Mouse (Mus musculus) layer of hippocampus, adult 2 months (tissue): ENCODE measurements around the gene Otos. TPM values are rescaled to one million over a fixed set of nuclear protein-coding genes. Genes with fewer than 3 reads are reported as not detected.
A peak's percentile ranks its signal among the peaks of the same experiment; 100 is the strongest.

Experiments used
- DNase-seq, 2 experiments: peaks; one replicate each; pipeline ENCODE4 v3.0.0; 2022; ENCODE audit warnings: low spot score in 2 of 2
- H3K27ac ChIP-seq: fragments of 200-600 bp; 2 replicates; pipeline ENCODE4 v1.8.1; 2022
- H3K4me3 ChIP-seq: fragments of 200-600 bp; 2 replicates; pipeline ENCODE4 v1.8.1; 2022; ENCODE audit warnings: mild to moderate bottlenecking
- CTCF ChIP-seq: fragments of 200-600 bp; conservative IDR thresholded peaks from 2 replicates; pipeline ENCODE4 v1.8.1; 2022; ENCODE audit warnings: antibody characterized with exemption, mild to moderate bottlenecking, moderate library complexity
- total RNA-seq, 2 experiments: library from RNA; stranded (reverse); gene quantifications; 2 replicates each; pipeline ENCODE4 v1.2.3; 2021

The Otos gene
- total RNA-seq, 2 experiments from 2014 or later, result 0.61 to 1.2 TPM

DNA sequence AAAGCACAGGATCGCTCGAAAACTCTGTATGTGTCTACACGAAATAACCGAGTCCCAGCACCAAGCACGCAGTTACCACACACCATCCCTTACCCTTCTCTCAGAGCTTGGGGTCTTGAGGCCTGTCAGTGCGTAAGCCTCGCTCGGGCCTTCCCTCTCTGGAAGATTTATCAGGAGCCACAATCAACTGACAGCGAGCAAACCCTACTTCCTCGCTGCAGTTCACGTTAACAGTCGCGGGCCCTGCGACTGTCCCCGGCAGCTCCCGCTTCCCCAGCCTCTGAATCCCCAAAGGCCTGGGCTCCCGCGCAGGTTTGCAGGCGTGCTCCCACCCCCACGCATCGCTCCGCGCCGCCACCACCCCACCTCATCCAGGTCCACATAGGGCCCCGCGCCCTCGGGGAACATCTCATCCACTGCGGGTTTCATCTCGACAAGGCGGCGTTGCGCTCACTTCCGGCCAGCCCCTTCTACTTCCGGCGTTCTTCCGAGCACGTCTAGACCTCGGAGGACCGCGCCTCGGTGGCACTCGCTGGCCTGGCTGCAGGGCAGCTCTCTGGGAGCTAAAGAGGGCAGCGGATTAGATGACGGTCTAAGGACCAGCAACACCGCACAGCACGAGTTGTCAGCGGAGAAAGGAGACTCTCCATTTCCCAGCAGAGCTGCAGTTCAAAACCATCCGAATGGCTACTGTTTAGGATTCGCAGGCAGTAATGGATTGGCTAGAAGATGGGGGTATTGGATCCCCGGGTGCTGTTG lies 6.9 kb downstream of the Otos start, which contains the start of gene Cops9:
TSS of gene Cops9 (minus strand) at position 472 of the 759 bp plus-strand sequence.
- DNase-seq, result peak; percentile 87 to 89
- no peak for TF ChIP-seq CTCF
- peak within 1 kb of the TSS; percentile 97 for H3K4me3 ChIP-seq
- peak within 1 kb of the TSS; percentile 95 for H3K27ac ChIP-seq

DNA sequence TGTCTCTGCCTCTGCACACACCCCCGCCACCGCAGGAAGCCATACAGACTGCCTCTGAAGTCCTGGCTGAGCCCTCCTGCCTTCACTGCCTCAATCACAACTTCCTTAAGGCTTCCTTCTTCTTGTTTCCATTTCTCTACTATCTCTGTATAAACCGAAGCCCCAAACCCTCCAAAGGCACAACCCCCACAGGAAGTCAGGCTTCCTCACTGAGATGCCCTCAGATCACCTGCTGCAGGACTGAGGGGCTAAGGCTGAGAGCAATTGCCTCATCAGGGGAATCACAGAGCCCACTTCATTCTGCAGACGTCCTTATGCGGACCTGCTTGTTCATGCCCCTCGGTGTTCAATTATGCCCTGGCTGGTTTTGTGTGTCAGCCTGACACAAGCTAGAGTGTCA lies 8.2 kb downstream of the Otos start:
- Histone ChIP-seq H3K4me3 (peak overlapping the region; percentile 97), H3K27ac (peak overlapping the region; percentile 95)
- no peak for DNase-seq
- no peak for TF ChIP-seq CTCF

DNA sequence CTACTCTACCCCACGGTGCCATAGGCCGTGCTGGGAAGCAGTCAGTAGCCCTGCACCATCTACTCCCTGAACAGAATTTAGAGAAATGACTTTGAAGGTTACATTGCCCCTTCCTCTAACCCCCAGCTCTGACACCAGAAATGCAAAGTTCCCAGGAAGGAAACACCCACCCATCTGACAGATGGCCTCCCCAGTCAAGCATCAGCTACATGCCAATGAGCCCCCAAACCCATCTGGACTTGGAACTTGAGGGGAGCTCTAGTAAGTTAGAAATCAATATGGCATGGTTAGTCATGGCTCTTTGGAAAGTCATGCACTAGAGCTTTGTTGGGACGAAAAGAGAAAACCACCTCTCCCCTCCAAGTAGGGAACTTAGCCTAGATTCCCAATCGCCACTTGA lies 9.9 kb downstream of the Otos start:
- TF ChIP-seq CTCF, result no peak
- DNase-seq, result peak; percentile 65 to 67

DNA sequence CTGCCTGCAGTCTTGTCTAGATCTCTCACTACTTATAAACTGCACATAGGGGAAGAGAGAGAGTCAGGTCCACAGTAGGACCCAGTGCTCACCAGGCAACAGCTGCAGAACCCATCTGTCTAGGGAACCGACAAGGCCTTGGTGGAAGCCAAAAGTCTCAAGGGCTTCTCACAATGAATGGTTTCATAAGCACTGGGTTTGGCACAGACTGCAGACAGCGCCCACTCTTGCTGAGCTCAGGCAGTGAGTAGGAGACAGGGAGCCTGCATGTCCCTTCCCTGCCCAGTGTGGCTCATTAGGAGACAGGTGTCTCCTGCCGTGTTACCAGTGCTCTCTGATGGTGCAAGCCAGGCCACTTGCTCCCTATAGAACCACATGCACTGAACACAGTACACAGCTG lies 10.5 kb downstream of the Otos start:
- no peak; the same call in 1 of the 2 replicates for TF ChIP-seq CTCF
- peak; percentile 73 to 80 for DNase-seq
- Histone ChIP-seq H3K27ac (peak overlapping the region; percentile 95), H3K4me3 (peak overlapping the region; percentile 4)

More for the DNA sequence above, 9.9 kb downstream of the Otos start:
- no peak overlapping the region for H3K4me3 ChIP-seq
- peak overlapping the region; percentile 95 for H3K27ac ChIP-seq

DNA sequence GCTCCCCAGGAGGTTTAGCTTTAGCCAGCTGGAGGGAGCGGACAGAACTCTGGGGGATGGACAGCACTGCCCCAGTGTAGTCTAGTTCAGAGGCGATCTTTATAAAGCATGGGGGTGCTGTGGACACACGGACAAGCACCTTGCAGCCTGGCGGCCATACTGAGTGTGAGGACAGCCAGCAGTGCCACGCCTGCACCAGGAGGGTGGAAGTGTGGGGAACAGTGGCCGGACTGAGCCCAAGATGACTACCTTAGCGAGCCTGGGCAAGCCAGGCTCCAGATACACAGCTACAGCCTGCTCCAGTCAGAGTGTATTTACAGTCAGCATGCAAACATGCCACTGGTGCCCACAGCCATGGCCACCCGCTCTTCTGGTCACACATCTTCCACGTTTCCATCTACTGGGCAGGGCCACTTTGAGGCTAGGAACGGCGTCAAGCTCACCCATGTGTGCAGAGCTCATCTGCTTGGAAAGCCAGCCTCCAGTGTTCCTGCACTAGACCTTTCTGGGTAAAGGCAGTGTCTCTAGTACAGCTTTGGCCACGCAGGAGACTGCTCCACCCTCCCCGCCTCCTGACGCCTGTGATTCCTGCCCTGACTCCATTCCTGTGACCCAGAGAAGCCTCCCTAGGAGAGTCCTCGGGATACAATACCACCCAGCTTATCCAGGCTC lies 11.0 kb downstream of the Otos start:
- Histone ChIP-seq H3K27ac (peak overlapping the region; percentile 95), H3K4me3 (peak overlapping the region; percentile 4)
- peak in 1 of 2 experiments; percentile 8 for DNase-seq
- no peak for TF ChIP-seq CTCF

DNA sequence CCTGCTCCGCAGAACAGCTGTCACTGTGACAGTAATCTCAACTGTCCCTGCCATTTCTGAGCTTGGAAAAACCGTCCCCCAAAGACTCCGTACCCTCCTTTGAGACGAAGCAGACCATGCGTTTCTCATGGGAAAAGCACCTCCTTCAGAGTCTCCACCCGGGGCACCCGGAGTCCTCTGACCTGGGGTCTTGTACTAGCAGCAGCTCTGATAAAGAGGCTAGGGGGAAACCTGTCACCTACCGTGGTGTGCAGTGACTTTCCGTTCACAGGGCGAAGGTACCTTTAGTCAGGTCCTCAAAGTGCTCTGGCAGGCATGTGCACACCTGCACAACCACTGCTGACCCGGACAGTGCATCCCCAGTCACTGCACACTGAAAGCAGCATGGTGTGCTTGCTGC lies 12.0 kb downstream of the Otos start:
- TF ChIP-seq CTCF, result no peak
- DNase-seq, result peak in 1 of 2 experiments; percentile 8
- no peak overlapping the region for H3K4me3 ChIP-seq
- peak overlapping the region; percentile 95 for H3K27ac ChIP-seq

DNA sequence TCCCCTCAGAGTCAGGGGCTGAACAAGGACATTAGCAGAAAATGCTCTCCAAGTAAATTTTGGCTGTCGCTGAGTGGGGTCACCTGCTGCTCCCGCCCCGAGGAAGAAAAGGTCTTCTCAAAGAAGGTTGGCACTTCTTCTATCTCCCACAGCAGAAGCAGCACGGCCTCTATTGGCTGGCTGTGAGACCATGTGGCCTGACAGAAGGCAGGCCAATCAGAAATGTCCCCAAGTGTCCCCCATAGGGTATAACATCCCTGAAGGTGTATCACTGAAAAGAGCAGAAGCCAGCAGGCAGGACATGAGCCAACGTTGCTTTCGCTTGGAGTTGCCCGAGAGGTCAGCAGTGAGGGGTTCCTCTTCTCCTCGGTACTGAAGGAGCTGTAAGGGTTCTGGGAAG lies 12.6 kb downstream of the Otos start:
- peak overlapping the region; percentile 95 for H3K27ac ChIP-seq
- no peak for TF ChIP-seq CTCF
- peak in 1 of 2 experiments; percentile 6 for DNase-seq

DNA sequence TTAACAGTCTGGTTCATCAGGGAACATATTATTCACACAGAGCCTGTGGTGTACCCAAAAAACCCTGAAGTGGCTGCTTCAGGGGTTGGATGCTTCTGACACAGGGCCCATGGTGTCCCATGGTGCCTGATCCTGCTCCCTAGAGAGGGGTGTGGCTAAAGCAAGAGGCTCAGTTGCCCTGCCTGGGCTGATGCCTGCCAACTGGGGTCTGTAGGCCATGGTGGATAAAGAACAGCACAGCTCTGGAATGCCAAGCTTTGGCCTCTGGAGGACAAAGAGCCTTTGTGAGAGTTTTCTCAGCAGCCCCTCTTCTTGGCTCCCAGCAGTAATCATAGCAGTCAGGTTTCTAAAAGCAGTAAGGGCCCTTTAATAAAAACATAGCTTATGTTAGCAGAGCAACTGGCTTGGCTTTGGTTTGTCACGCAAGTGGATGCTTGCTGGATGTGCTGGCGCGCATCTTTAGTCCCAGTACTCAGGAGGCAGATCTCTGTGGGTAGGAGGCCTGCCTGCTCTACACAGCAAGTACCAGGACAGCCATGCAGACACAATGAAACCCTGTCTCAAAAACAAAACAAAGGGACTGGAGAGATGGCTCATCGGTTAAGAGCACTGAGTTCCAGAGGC lies 13.6 kb downstream of the Otos start:
- peak; percentile 19 to 51 for DNase-seq

More for the DNA sequence above, 12.6 kb downstream of the Otos start:
- no peak overlapping the region for H3K4me3 ChIP-seq

DNA sequence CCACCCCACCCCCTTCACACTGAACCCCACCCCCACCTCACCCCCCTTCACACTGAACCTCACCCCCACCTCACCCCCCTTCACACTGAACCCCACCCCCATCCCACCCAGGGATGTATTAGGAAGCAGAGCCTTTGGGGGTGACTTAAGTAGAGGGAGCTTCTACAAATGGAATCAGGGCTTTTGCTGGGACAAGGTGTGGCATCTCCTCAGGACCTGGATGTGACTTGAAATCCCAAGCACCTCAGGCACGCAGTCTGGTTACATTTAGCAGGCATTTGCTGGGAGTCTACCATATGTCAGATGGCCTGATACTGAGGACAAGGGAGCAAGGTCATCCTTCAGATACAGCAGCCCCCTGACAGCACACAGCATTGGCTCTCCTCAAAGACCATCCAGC lies 14.1 kb downstream of the Otos start:
- no peak overlapping the region for H3K4me3 ChIP-seq
- peak overlapping the region; percentile 95 for H3K27ac ChIP-seq
- TF ChIP-seq CTCF, result no peak
- DNase-seq, result no peak

More for the DNA sequence above, 13.6 kb downstream of the Otos start:
- Histone ChIP-seq H3K4me3 (no peak overlapping the region), H3K27ac (peak overlapping the region; percentile 95)
- TF ChIP-seq CTCF, result no peak

DNA sequence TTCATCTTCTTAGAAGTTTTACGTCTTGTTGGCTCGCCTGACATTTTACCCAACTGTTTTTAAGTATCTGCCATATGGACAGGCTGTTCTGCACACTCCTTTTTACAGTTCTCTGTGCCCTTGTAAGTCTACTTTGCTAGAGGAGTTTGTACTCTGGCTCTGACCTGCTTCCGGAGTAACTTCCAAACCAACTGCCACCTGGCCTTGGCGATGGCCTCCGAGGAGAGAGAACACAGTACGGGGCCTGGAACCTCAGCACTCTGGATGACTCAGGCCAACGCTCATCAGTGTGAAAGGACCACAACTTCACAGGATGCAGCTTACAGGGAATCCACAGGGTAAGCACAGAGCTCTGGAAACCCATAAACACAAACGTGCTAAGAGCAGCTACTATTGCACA lies 14.9 kb downstream of the Otos start:
- peak overlapping the region; percentile 63; the same call in 1 of the 2 replicates for H3K27ac ChIP-seq
- peak; percentile 22 to 46 for DNase-seq
- H3K4me3 ChIP-seq, result no peak overlapping the region
- TF ChIP-seq CTCF, result no peak

DNA sequence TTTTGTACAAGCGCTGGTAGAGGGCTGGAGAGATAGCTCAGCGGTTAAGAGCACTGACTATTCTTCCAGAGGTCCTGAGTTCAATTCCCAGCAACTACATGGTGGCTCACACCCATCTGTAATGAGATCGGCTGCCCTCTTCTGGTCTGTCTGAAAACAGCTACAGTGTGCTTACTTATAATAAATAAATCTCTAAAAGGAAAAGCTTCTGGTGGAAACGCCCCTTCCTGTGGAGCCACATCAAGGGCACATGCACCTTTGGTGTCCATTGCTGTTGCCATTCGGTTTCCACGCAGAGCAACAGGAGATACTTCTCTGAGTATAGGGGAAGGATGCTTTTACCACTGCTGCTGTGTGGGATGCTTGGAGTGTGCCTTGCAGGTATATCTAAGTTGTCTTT lies 15.7 kb downstream of the Otos start:
- DNase-seq, result peak in 1 of 2 experiments; percentile 8
- no peak overlapping the region for H3K4me3 ChIP-seq
- H3K27ac ChIP-seq, result no peak overlapping the region
- TF ChIP-seq CTCF, result peak; percentile 42

DNA sequence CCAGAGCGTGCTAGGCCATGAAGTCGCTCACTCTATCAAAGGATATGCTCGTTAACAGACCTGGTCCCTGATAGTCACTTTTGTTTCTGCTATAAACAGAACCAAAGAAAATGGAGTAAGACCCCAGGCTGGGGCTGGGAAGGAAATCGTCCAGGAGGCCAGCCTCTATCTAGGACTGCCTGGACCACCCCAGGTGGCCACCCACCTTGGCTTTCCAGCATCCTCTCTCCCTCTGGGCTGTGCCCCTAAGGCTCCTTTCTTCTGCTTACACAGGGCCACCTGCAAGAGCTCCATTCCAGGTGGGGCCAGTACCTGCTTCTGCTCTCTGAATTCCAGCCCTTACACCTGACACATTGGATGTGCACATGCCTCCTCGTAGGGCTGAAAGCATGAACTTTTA lies 16.4 kb downstream of the Otos start:
- no peak for DNase-seq
- no peak overlapping the region for H3K4me3 ChIP-seq
- no peak for TF ChIP-seq CTCF
- H3K27ac ChIP-seq, result no peak overlapping the region

DNA sequence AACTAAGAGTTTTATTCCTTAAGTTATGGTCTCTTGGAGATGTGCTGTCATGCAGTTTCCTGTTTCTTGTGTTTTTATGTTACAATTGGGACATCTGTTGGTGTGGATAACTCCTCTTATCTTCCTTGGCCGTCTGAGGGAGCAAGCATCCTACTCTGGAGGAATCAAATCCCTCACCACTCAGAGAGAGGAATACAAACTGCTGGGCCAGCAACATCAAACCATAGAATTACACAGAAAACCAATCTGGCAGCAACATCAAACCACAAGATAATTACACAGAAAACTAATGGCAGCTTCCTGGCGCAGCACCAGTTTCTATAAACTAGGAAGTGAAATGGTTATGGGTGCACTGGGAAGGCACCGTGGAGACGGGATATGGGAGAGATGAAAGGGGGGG lies 20.4 kb downstream of the Otos start:
- no peak overlapping the region for H3K27ac ChIP-seq
- peak in 1 of 2 experiments; percentile 3 for DNase-seq
- H3K4me3 ChIP-seq, result no peak overlapping the region
- no peak for TF ChIP-seq CTCF
